Mouse (Mus musculus) intestine, postnatal 0 days (tissue): ENCODE measurements at regions not wholly inside any gene's neighbourhood (a gene's known extent, or its start where the extent isn't known, plus 50 kb on each side); places are given as distances from the start of the nearest gene placed in this dataset.
A peak's percentile ranks its signal among the peaks of the same experiment; 100 is the strongest.

Experiments used
- ATAC-seq: fragments of 200-750 bp; cut with Nextera tagmentation; 2 replicates; pipeline ENCODE4 v1.8.0; 2017; ENCODE audit warnings: mild to moderate bottlenecking, moderate TSS enrichment, moderate library complexity
- H3K27ac ChIP-seq: fragments of 300-500 bp; sonication (generic); 2 replicates; pipeline ENCODE4 v1.5.1; 2014; ENCODE audit warnings: mild to moderate bottlenecking, low read depth, low read length, moderate library complexity
- H3K27me3 ChIP-seq: fragments of 300-500 bp; sonication (generic); replicated peaks from 2 replicates; pipeline ENCODE4 v1.6.1; 2014; ENCODE audit warnings: low read length, mixed read lengths; ENCODE audit not compliant: control insufficient read depth, insufficient read depth
- H3K36me3 ChIP-seq: fragments of 300-500 bp; sonication (generic); 2 replicates; pipeline ENCODE4 v1.6.1; 2014; ENCODE audit warnings: mild to moderate bottlenecking, moderate library complexity; ENCODE audit not compliant: control insufficient read depth, insufficient read depth
- H3K4me1 ChIP-seq: fragments of 300-500 bp; sonication (generic); replicated peaks from 2 replicates; pipeline ENCODE4 v1.6.1; 2014; ENCODE audit warnings: antibody characterized with exemption, low read length, mixed read lengths; ENCODE audit not compliant: control insufficient read depth, insufficient read depth
- H3K4me2 ChIP-seq: fragments of 300-500 bp; sonication (generic); replicated peaks from 2 replicates; pipeline ENCODE4 v1.6.1; 2014; ENCODE audit warnings: low read depth, mild to moderate bottlenecking, moderate library complexity
- H3K4me3 ChIP-seq: fragments of 300-500 bp; sonication (generic); 2 replicates; pipeline ENCODE4 v1.5.1; 2014; ENCODE audit warnings: low read depth, low read length
- H3K9ac ChIP-seq: fragments of 300-500 bp; sonication (generic); 2 replicates; pipeline ENCODE4 v1.6.1; 2014; ENCODE audit warnings: mild to moderate bottlenecking, low read depth, low read length
- H3K9me3 ChIP-seq: fragments of 300-500 bp; sonication (generic); 2 replicates; pipeline ENCODE4 v1.6.1; 2016; ENCODE audit warnings: mixed run types; ENCODE audit not compliant: control insufficient read depth
- CTCF ChIP-seq: sonication (generic); IDR thresholded peaks from 2 replicates; pipeline ENCODE4 v1.5.1; 2016; ENCODE audit warnings: low read depth, mild to moderate bottlenecking, control low read depth, antibody characterized with exemption, moderate library complexity
- WGBS: fragments of 180-500 bp; shearing (Covaris S2); extraction: QIAGEN DNeasy Blood & Tissue Kit; methylation state at CpG from one replicate; pipeline ENCODE4 v1.1.7; 2014; 5-methylcytosine and 5-hydroxymethylcytosine counted together

GRCm38 (mm10) chr14:62168711-62169110 lies 123.7 kb upstream of the Rnaseh2b start:
- Histone ChIP-seq H3K36me3 (no peaks in the 10 kb centered on the region), H3K9me3 (no peaks in the 10 kb centered on the region), H3K4me3 (no peak overlapping the region), H3K4me2 (no peak overlapping the region), H3K4me1 (no peaks in the 10 kb centered on the region), H3K27me3 (no peaks in the 10 kb centered on the region), H3K27ac (no peak overlapping the region), H3K9ac (no peak overlapping the region)
- 37% methylated on average over 6 of the region's 6 CpGs for WGBS
- TF ChIP-seq CTCF = no peak
- peak; percentile 65; the same call in 1 of the 2 replicates for ATAC-seq

- H3K4me2 ChIP-seq = peak overlapping the region; percentile 41
Observed at GRCm38 (mm10) chr14:62170385-62170784, 122.0 kb upstream of the Rnaseh2b start.

GRCm38 (mm10) chr14:62171256-62172047 lies 120.9 kb upstream of the Rnaseh2b start:
- Histone ChIP-seq H3K27me3 (no peaks in the 10 kb centered on the region), H3K9me3 (no peaks in the 10 kb centered on the region)

More at GRCm38 (mm10) chr14:62170385-62170784, 122.0 kb upstream of the Rnaseh2b start:
- Histone ChIP-seq H3K9ac (no peak overlapping the region), H3K36me3 (no peaks in the 10 kb centered on the region), H3K4me3 (no peak overlapping the region), H3K4me1 (no peaks in the 10 kb centered on the region), H3K27me3 (no peaks in the 10 kb centered on the region), H3K9me3 (no peaks in the 10 kb centered on the region), H3K27ac (no peak overlapping the region)
- TF ChIP-seq CTCF = no peak
- ATAC-seq = 0 out of 2 replicates have a peak, but pooled peaks have one; percentile 40
- WGBS = 41% methylated on average over 5 of the region's 5 CpGs

GRCm38 (mm10) chr14:62173835-62174530 lies 118.4 kb upstream of the Rnaseh2b start:
- TF ChIP-seq CTCF = 0 out of 2 replicates have a peak, but pooled peaks have one; percentile 12
- no peaks in the 10 kb centered on the region for H3K4me1 ChIP-seq
- 75% methylated on average over 16 of the region's 16 CpGs for WGBS
- no peaks in the 10 kb centered on the region for H3K36me3 ChIP-seq
- H3K4me3 ChIP-seq = no peak overlapping the region
- no peak overlapping the region for H3K4me2 ChIP-seq
- ATAC-seq = no peak
- no peak overlapping the region for H3K9ac ChIP-seq
- H3K27ac ChIP-seq = no peak overlapping the region
- no peaks in the 10 kb centered on the region for H3K27me3 ChIP-seq
- no peaks in the 10 kb centered on the region for H3K9me3 ChIP-seq

More at GRCm38 (mm10) chr14:62171256-62172047, 120.9 kb upstream of the Rnaseh2b start:
- ATAC-seq = no peak
- TF ChIP-seq CTCF = no peak
- 85% methylated on average over 15 of the region's 15 CpGs for WGBS
- Histone ChIP-seq H3K4me3 (no peak overlapping the region), H3K4me1 (no peaks in the 10 kb centered on the region), H3K36me3 (no peaks in the 10 kb centered on the region), H3K4me2 (no peak overlapping the region), H3K9ac (no peak overlapping the region), H3K27ac (no peak overlapping the region)

GRCm38 (mm10) chr14:62175384-62176048 lies 116.9 kb upstream of the Rnaseh2b start:
- H3K27me3 ChIP-seq = no peaks in the 10 kb centered on the region
- WGBS = 58% methylated on average over 12 of the region's 12 CpGs
- no peak overlapping the region for H3K27ac ChIP-seq
- H3K4me1 ChIP-seq = no peaks in the 10 kb centered on the region
- no peak overlapping the region for H3K4me2 ChIP-seq
- no peak for TF ChIP-seq CTCF
- H3K9me3 ChIP-seq = no peaks in the 10 kb centered on the region
- H3K4me3 ChIP-seq = no peak overlapping the region
- no peaks in the 10 kb centered on the region for H3K36me3 ChIP-seq
- no peak for ATAC-seq
- no peak overlapping the region for H3K9ac ChIP-seq

GRCm38 (mm10) chr14:62177509-62177908 lies 114.9 kb upstream of the Rnaseh2b start:
- Histone ChIP-seq H3K4me2 (no peak overlapping the region), H3K9ac (no peak overlapping the region), H3K4me1 (no peaks in the 10 kb centered on the region), H3K36me3 (no peaks in the 10 kb centered on the region), H3K9me3 (no peaks in the 10 kb centered on the region), H3K27me3 (no peaks in the 10 kb centered on the region), H3K27ac (no peak overlapping the region), H3K4me3 (no peak overlapping the region)
- no peak for ATAC-seq
- no peak for TF ChIP-seq CTCF
- WGBS = 84% methylated on average over 5 of the region's 5 CpGs
